Mouse (Mus musculus) limb, embryonic 15.5 days (tissue): ENCODE data around the gene Sgms1. TPM values are rescaled to one million over a fixed set of nuclear protein-coding genes. Genes with fewer than 3 reads are reported as not detected.

Experiments used
- ATAC-seq: fragments of 200-750 bp; cut with Nextera tagmentation; 2 replicates; pipeline ENCODE4 v1.8.0; 2017; ENCODE audit warnings: low read depth, moderate TSS enrichment; ENCODE audit not compliant: insufficient number of reproducible peaks, low FRiP score, low TSS enrichment
- H3K27ac ChIP-seq: fragments of 300-500 bp; sonication (generic); 2 replicates; pipeline ENCODE4 v1.5.1; 2015; ENCODE audit warnings: moderate library complexity, mild to moderate bottlenecking, inconsistent platforms
- H3K27me3 ChIP-seq: fragments of 300-500 bp; sonication (generic); 2 replicates; pipeline ENCODE4 v1.6.1; 2015; ENCODE audit warnings: inconsistent platforms
- H3K36me3 ChIP-seq: fragments of 300-500 bp; sonication (generic); 2 replicates; pipeline ENCODE4 v1.6.1; 2015; ENCODE audit warnings: inconsistent platforms
- H3K4me1 ChIP-seq: fragments of 300-500 bp; sonication (generic); 2 replicates; pipeline ENCODE4 v1.6.1; 2015; ENCODE audit warnings: inconsistent platforms
- H3K4me2 ChIP-seq: fragments of 300-500 bp; sonication (generic); 2 replicates; pipeline ENCODE4 v1.6.1; 2015; ENCODE audit warnings: mild to moderate bottlenecking, inconsistent platforms
- H3K4me3 ChIP-seq: fragments of 300-500 bp; sonication (generic); 2 replicates; pipeline ENCODE4 v1.5.1; 2015; ENCODE audit warnings: mild to moderate bottlenecking, inconsistent platforms
- H3K9ac ChIP-seq: fragments of 300-500 bp; sonication (generic); 2 replicates; pipeline ENCODE4 v1.6.1; 2015; ENCODE audit warnings: inconsistent platforms
- H3K9me3 ChIP-seq: fragments of 300-500 bp; sonication (generic); 2 replicates; pipeline ENCODE4 v1.6.1; 2016; ENCODE audit warnings: inconsistent platforms
- WGBS: fragments of 180-500 bp; shearing (Covaris S2); methylation state at CpG from one replicate; pipeline ENCODE4 v1.1.7; 2015; 5-methylcytosine and 5-hydroxymethylcytosine counted together
- polyA plus RNA-seq: library from polyadenylated mRNA; unstranded; fragments of >200 nt; fragmentation: Nextera tagmentation; extraction: Ambion mirVana; gene quantifications from 2 replicates; pipeline ENCODE4 v1.2.1, GENCODE M21; 2015

Sgms1 gene
- polyA plus RNA-seq, 1 experiment from 2014 or later = 45.6 TPM

- no peak overlapping the region for H3K4me2 ChIP-seq
Measured at GRCm38 (mm10) chr19:32186594-32187092, 202.9 kb downstream of the Sgms1 start.

GRCm38 (mm10) chr19:32183005-32183404, 206.5 kb downstream of the Sgms1 start:
- peaks cover 9% of the 10 kb centered on the region for H3K4me1 ChIP-seq
- no peaks in the 10 kb centered on the region for H3K9me3 ChIP-seq
- H3K27ac ChIP-seq = no peak overlapping the region
- ATAC-seq = no peak
- no peak overlapping the region for H3K4me2 ChIP-seq
- WGBS = 91% methylated on average over 4 of the region's 4 CpGs
- no peaks in the 10 kb centered on the region for H3K36me3 ChIP-seq
- H3K4me3 ChIP-seq = no peak overlapping the region
- no peaks in the 10 kb centered on the region for H3K27me3 ChIP-seq
- H3K9ac ChIP-seq = no peak overlapping the region

More at GRCm38 (mm10) chr19:32186594-32187092, 202.9 kb downstream of the Sgms1 start:
- 80% methylated on average over 8 of the region's 8 CpGs for WGBS
- no peak overlapping the region for H3K9ac ChIP-seq
- H3K4me3 ChIP-seq = no peak overlapping the region
- no peaks in the 10 kb centered on the region for H3K36me3 ChIP-seq
- peaks cover 9% of the 10 kb centered on the region for H3K4me1 ChIP-seq
- H3K9me3 ChIP-seq = no peaks in the 10 kb centered on the region
- H3K27me3 ChIP-seq = no peaks in the 10 kb centered on the region
- H3K27ac ChIP-seq = no peak overlapping the region
- ATAC-seq = no peak

- Histone ChIP-seq H3K4me3 (no peak overlapping the region), H3K4me1 (peaks cover 9% of the 10 kb centered on the region), H3K4me2 (no peak overlapping the region), H3K9ac (no peak overlapping the region), H3K27ac (peak overlapping the region; percentile 24), H3K27me3 (no peaks in the 10 kb centered on the region), H3K36me3 (no peaks in the 10 kb centered on the region), H3K9me3 (no peaks in the 10 kb centered on the region)
- 86% methylated on average over 5 of the region's 5 CpGs for WGBS
- ATAC-seq = no peak
Measured at GRCm38 (mm10) chr19:32182471-32182870, 207.0 kb downstream of the Sgms1 start.

GRCm38 (mm10) chr19:32181721-32182394, 207.7 kb downstream of the Sgms1 start:
- Histone ChIP-seq H3K36me3 (no peaks in the 10 kb centered on the region), H3K4me3 (no peak overlapping the region), H3K9ac (no peak overlapping the region), H3K27me3 (no peaks in the 10 kb centered on the region), H3K4me2 (no peak overlapping the region), H3K9me3 (no peaks in the 10 kb centered on the region), H3K4me1 (peaks cover 9% of the 10 kb centered on the region), H3K27ac (peak overlapping the region; percentile 24)
- WGBS = 76% methylated on average over 12 of the region's 12 CpGs
- no peak for ATAC-seq

- Histone ChIP-seq H3K9ac (no peak overlapping the region), H3K9me3 (no peaks in the 10 kb centered on the region), H3K4me2 (no peak overlapping the region), H3K27me3 (no peaks in the 10 kb centered on the region), H3K4me3 (no peak overlapping the region), H3K4me1 (peaks cover 9% of the 10 kb centered on the region), H3K36me3 (no peaks in the 10 kb centered on the region), H3K27ac (no peak overlapping the region)
- ATAC-seq = no peak
- 73% methylated on average over 14 of the region's 14 CpGs for WGBS
Measured at GRCm38 (mm10) chr19:32180756-32181674, 208.5 kb downstream of the Sgms1 start.

- no peaks in the 10 kb centered on the region for H3K36me3 ChIP-seq
- ATAC-seq = no peak
- H3K27me3 ChIP-seq = no peaks in the 10 kb centered on the region
- WGBS = 57% methylated on average over 5 of the region's 5 CpGs
- H3K4me3 ChIP-seq = no peak overlapping the region
- H3K9ac ChIP-seq = no peak overlapping the region
- no peaks in the 10 kb centered on the region for H3K9me3 ChIP-seq
- peak overlapping the region; percentile 38 for H3K27ac ChIP-seq
- no peak overlapping the region for H3K4me2 ChIP-seq
- H3K4me1 ChIP-seq = peaks cover 9% of the 10 kb centered on the region
Measured at GRCm38 (mm10) chr19:32179978-32180413, 209.5 kb downstream of the Sgms1 start.

GRCm38 (mm10) chr19:32179514-32179913, 210.0 kb downstream of the Sgms1 start:
- H3K9ac ChIP-seq = no peak overlapping the region
- H3K9me3 ChIP-seq = no peaks in the 10 kb centered on the region
- ATAC-seq = no peak
- no peaks in the 10 kb centered on the region for H3K27me3 ChIP-seq
- no peak overlapping the region for H3K4me3 ChIP-seq
- 0 out of 2 replicates have a peak overlapping the region, but pooled peaks have one; percentile 27 for H3K27ac ChIP-seq
- no peak overlapping the region for H3K4me2 ChIP-seq
- WGBS = 49% methylated on average over 4 of the region's 4 CpGs
- H3K4me1 ChIP-seq = peaks cover 9% of the 10 kb centered on the region
- no peaks in the 10 kb centered on the region for H3K36me3 ChIP-seq

GRCm38 (mm10) chr19:32178161-32178560, 211.4 kb downstream of the Sgms1 start:
- Histone ChIP-seq H3K27me3 (no peaks in the 10 kb centered on the region), H3K9me3 (no peaks in the 10 kb centered on the region), H3K4me1 (peaks cover 9% of the 10 kb centered on the region), H3K9ac (no peak overlapping the region), H3K4me2 (no peak overlapping the region), H3K4me3 (no peak overlapping the region), H3K27ac (no peak overlapping the region), H3K36me3 (no peaks in the 10 kb centered on the region)
- WGBS = 90% methylated on average over 2 of the region's 2 CpGs
- ATAC-seq = no peak

- ATAC-seq = no peak
- H3K4me1 ChIP-seq = peaks cover 5% of the 10 kb centered on the region
- no peaks in the 10 kb centered on the region for H3K36me3 ChIP-seq
- no peak overlapping the region for H3K9ac ChIP-seq
- no peak overlapping the region for H3K27ac ChIP-seq
- H3K9me3 ChIP-seq = no peaks in the 10 kb centered on the region
- no peaks in the 10 kb centered on the region for H3K27me3 ChIP-seq
- H3K4me3 ChIP-seq = no peak overlapping the region
- 65% methylated on average over 9 of the region's 9 CpGs for WGBS
- H3K4me2 ChIP-seq = no peak overlapping the region
Measured at GRCm38 (mm10) chr19:32176458-32176857, 213.1 kb downstream of the Sgms1 start.

GRCm38 (mm10) chr19:32175991-32176390, 213.5 kb downstream of the Sgms1 start:
- WGBS = 89% methylated on average over 4 of the region's 4 CpGs
- Histone ChIP-seq H3K4me2 (no peak overlapping the region), H3K36me3 (no peaks in the 10 kb centered on the region), H3K4me1 (peaks cover 5% of the 10 kb centered on the region), H3K4me3 (no peak overlapping the region), H3K27me3 (no peaks in the 10 kb centered on the region), H3K27ac (no peak overlapping the region), H3K9me3 (no peaks in the 10 kb centered on the region), H3K9ac (no peak overlapping the region)
- ATAC-seq = no peak

GRCm38 (mm10) chr19:32175013-32175412, 214.5 kb downstream of the Sgms1 start:
- Histone ChIP-seq H3K4me1 (peaks cover 3% of the 10 kb centered on the region), H3K27ac (no peak overlapping the region), H3K4me3 (no peak overlapping the region), H3K36me3 (no peaks in the 10 kb centered on the region), H3K9ac (no peak overlapping the region), H3K9me3 (no peaks in the 10 kb centered on the region), H3K4me2 (no peak overlapping the region), H3K27me3 (no peaks in the 10 kb centered on the region)
- no peak for ATAC-seq
- 94% methylated on average over 7 of the region's 7 CpGs for whole genome bisulfite sequencing

GRCm38 (mm10) chr19:32174561-32174960, 215.0 kb downstream of the Sgms1 start:
- H3K27me3 ChIP-seq = no peaks in the 10 kb centered on the region
- no peaks in the 10 kb centered on the region for H3K36me3 ChIP-seq
- no peaks in the 10 kb centered on the region for H3K9me3 ChIP-seq
- 81% methylated on average over 5 of the region's 5 CpGs for WGBS
- no peak overlapping the region for H3K9ac ChIP-seq
- no peak overlapping the region for H3K4me3 ChIP-seq
- no peak for ATAC-seq
- H3K4me1 ChIP-seq = no peaks in the 10 kb centered on the region; the same call in 1 of the 2 replicates
- no peak overlapping the region for H3K4me2 ChIP-seq
- H3K27ac ChIP-seq = no peak overlapping the region
